Mouse (Mus musculus): ENCODE results near the gene Yy2.

DNA sequence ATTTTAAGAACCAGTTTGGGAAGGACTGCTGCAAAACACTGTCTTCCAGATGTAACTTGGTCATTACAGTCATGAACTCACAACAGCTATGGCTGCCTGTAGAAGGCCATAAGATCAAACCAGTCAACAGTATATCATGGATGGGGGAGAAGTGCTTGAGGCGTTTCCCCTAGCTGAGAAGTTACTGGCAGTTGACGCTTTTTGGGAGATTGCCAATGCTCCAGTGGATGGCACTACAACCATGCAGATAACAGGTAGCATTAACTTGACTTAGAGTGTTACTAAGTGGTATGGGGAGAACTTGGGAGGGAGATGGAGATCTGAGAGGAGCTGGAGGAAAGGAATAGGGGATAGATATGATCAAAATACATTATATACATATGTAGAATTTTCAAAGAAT lies 5.9 kb upstream of the Yy2 start:
- TF ChIP-seq HCFC1 (IDR thresholded peaks at IDR 0.05; ENCODE audit: borderline replicate concordance, insufficient read depth, low read length) (no peak), ZNF384 (IDR thresholded peaks at IDR 0.05; ENCODE audit: low read depth, low read length) (no peak)

Measured in ES-E14 (cell line).